Mouse (Mus musculus) heart, postnatal 0 days (tissue): Measurements from ENCODE around the gene Ppm1b.

Source experiments
- CTCF ChIP-seq: IDR thresholded peaks from 2 replicates; pipeline ENCODE4 v1.5.1; 2016; ENCODE audit warnings: antibody characterized with exemption, control low read depth, low read depth
- EP300 ChIP-seq: IDR thresholded peaks from 2 replicates; pipeline ENCODE4 v1.6.1; 2016; ENCODE audit warnings: antibody characterized with exemption, low read depth

DNA sequence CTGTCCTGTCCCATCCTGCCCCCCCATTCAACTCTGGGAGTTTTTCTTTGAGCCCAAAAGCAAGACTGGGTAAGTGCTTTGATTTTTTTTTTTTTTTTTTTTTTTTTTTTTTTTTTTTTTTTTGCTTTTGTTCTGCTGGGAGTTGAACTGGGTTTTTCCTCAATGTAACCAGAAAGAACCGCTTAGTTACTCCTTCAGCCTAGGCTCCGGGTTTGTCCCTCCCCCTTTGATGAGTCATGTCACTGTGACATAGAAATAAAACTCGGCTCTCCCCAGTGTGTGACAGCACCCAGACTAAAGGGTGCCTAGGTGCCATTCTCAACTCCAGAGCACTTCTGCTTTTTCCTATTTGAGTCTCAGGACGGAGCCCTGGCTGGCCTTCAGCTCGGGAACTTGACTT lies 62.3 kb downstream of the Ppm1b start:
- no peak for TF ChIP-seq EP300
- TF ChIP-seq CTCF, result no peak
